Mouse (Mus musculus) c-Kit-negative CD71-positive TER-119-positive erythroid progenitor cells, embryonic 14.5 days (primary cell): ENCODE data around the gene Sgo2b.
"Not testable (repeated sequence)": the region's sequence is repeated elsewhere in the genome, so short reads cannot be mapped to it uniquely, and the experiment has no call there.

Experiments used
- DNase-seq: peaks from one replicate; pipeline ENCODE4 v3.0.0-alpha.2; 2013; ENCODE audit warnings: low read depth, low spot score

The Sgo2b gene

GRCm38 (mm10) chr8:63951626-63952377 is at the start of gene Sgo2b:
Gene Sgo2b, minus strand, starts transcription at chr8:63952248.
- DNase-seq, result no peak

GRCm38 (mm10) chr8:63970612-63971391 is 18.8 kb upstream of the Sgo2b start:
- not testable (repeated sequence) for DNase-seq

- no peak for DNase-seq
Observed at GRCm38 (mm10) chr8:63961032-63961785, 9.2 kb upstream of the Sgo2b start.

GRCm38 (mm10) chr8:63953802-63954201 is 1.8 kb upstream of the Sgo2b start:
- not testable (repeated sequence) for DNase-seq

- no peak for DNase-seq
Observed at GRCm38 (mm10) chr8:63933171-63933570, 18.9 kb downstream of the Sgo2b start.

GRCm38 (mm10) chr8:63929301-63930097 is 22.5 kb downstream of the Sgo2b start:
- DNase-seq, result no peak

GRCm38 (mm10) chr8:63921257-63921960 is 30.6 kb downstream of the Sgo2b start:
- DNase-seq, result no peak

GRCm38 (mm10) chr8:63895096-63895495 is 57.0 kb downstream of the Sgo2b start:
- no peak for DNase-seq

GRCm38 (mm10) chr8:63878353-63878752 is 73.7 kb downstream of the Sgo2b start:
- DNase-seq, result no peak

- peak; percentile 4 for DNase-seq
Observed at GRCm38 (mm10) chr8:63877393-63877792, 74.7 kb downstream of the Sgo2b start.

- no peak for DNase-seq
Observed at GRCm38 (mm10) chr8:63876949-63877348, 75.1 kb downstream of the Sgo2b start.
